Mouse (Mus musculus) thymus, adult 2 months (tissue): Measurements from ENCODE around the gene Nfia.

Experiments used
- CTCF ChIP-seq: fragments of 200-500 bp; IDR thresholded peaks from 2 replicates; pipeline ENCODE4 v1.5.1; 2012; ENCODE audit warnings: mild to moderate bottlenecking, control low read depth, low read length, moderate library complexity, borderline replicate concordance; ENCODE audit not compliant: control insufficient read depth, poor library complexity, insufficient read depth; ENCODE audit errors: extremely low read depth
- POLR2A ChIP-seq: fragments of 200-500 bp; IDR thresholded peaks from 2 replicates; pipeline ENCODE4 v1.6.1; 2012; ENCODE audit warnings: mild to moderate bottlenecking, low read length, control low read depth, moderate library complexity; ENCODE audit not compliant: control insufficient read depth, poor library complexity, insufficient read depth; ENCODE audit errors: extremely low read depth

GRCm38 (mm10) chr4:98032332-98032731, 259.8 kb downstream of the Nfia start:
- no peak for TF ChIP-seq CTCF
- no peak for TF ChIP-seq POLR2A
